Mouse (Mus musculus) myocyte (in vitro differentiated cells): Measurements from ENCODE around the gene Kbtbd12. TPM values are rescaled to one million over a fixed set of nuclear protein-coding genes. Genes with fewer than 3 reads are reported as not detected.

ENCODE experiments used
- H3K27me3 ChIP-seq: one replicate; pipeline ENCODE4 v1.6.1; 2011; ENCODE audit not compliant: control insufficient read depth, insufficient read depth, insufficient read length
- H3K36me3 ChIP-seq: one replicate; pipeline ENCODE4 v1.6.1; 2011; ENCODE audit not compliant: control insufficient read depth, insufficient read depth
- H3K4me2 ChIP-seq: one replicate; pipeline ENCODE4 v1.6.1; 2011; ENCODE audit warnings: low read depth, control low read depth
- H3K4me3 ChIP-seq: one replicate; pipeline ENCODE4 v1.5.1; 2011; ENCODE audit warnings: mild to moderate bottlenecking, control low read depth, moderate library complexity
- H3K79me2 ChIP-seq: one replicate; pipeline ENCODE4 v1.6.1; 2011; ENCODE audit not compliant: control insufficient read depth, insufficient read depth
- H3ac ChIP-seq: one replicate; pipeline ENCODE4 v1.6.1; 2011; ENCODE audit not compliant: control insufficient read depth, insufficient read length
- CEBPB ChIP-seq: IDR thresholded peaks from 2 replicates; pipeline ENCODE4 v1.6.1; 2011; ENCODE audit warnings: mild to moderate bottlenecking, moderate library complexity; ENCODE audit not compliant: poor library complexity, insufficient read depth, severe bottlenecking
- E2F4 ChIP-seq: IDR thresholded peaks from one replicate; pipeline ENCODE4 v1.6.1; 2011; ENCODE audit warnings: mild to moderate bottlenecking, control low read depth, moderate library complexity; ENCODE audit not compliant: insufficient read depth
- MAX ChIP-seq: IDR thresholded peaks from one replicate; pipeline ENCODE4 v1.6.1; 2011; ENCODE audit warnings: low read depth, mild to moderate bottlenecking, control low read depth
- MYOD1 ChIP-seq, 3 experiments: IDR thresholded peaks; one replicate each; pipeline ENCODE4 v1.6.1; 2011; ENCODE audit warnings: control low read depth in 2 of 3, low read depth in 2 of 3, mild to moderate bottlenecking in 2 of 3, moderate library complexity in 1 of 3; ENCODE audit not compliant: insufficient read length in 2 of 3, control insufficient read depth in 1 of 3
- MYOG ChIP-seq, 3 experiments: IDR thresholded peaks; one replicate each; pipeline ENCODE4 v1.6.1; 2011; ENCODE audit warnings: control low read depth in 2 of 3, low read depth in 2 of 3, mild to moderate bottlenecking in 2 of 3; ENCODE audit not compliant: insufficient read length in 2 of 3, control insufficient read depth in 1 of 3, insufficient read depth in 1 of 3
- POLR2A ChIP-seq: IDR thresholded peaks from one replicate; pipeline ENCODE4 v1.6.1; 2011; ENCODE audit warnings: low read depth, mild to moderate bottlenecking, control low read depth, moderate library complexity; ENCODE audit not compliant: insufficient read length
- POLR2AphosphoS2 ChIP-seq: IDR thresholded peaks from one replicate; pipeline ENCODE4 v1.6.1; 2011; ENCODE audit warnings: low read depth, control low read depth; ENCODE audit not compliant: insufficient read length
- REST ChIP-seq: IDR thresholded peaks from one replicate; pipeline ENCODE4 v1.6.1; 2011; ENCODE audit warnings: mild to moderate bottlenecking, control low read depth, moderate library complexity; ENCODE audit not compliant: insufficient read depth, insufficient read length
- SRF ChIP-seq: IDR thresholded peaks from one replicate; pipeline ENCODE4 v1.6.1; 2011; ENCODE audit warnings: low read depth; ENCODE audit not compliant: control insufficient read depth, insufficient read length
- TCF12 ChIP-seq: IDR thresholded peaks from one replicate; pipeline ENCODE4 v1.6.1; 2011; ENCODE audit warnings: mild to moderate bottlenecking, control low read depth; ENCODE audit not compliant: poor library complexity, insufficient read depth, severe bottlenecking
- TCF3 ChIP-seq: IDR thresholded peaks from one replicate; pipeline ENCODE4 v1.6.1; 2011; ENCODE audit warnings: low read depth, control low read depth; ENCODE audit not compliant: insufficient read length
- USF1 ChIP-seq: IDR thresholded peaks from one replicate; pipeline ENCODE4 v1.6.1; 2011; ENCODE audit warnings: low read depth, mild to moderate bottlenecking, control low read depth, moderate library complexity
- polyA plus RNA-seq: library from polyadenylated mRNA; unstranded; fragments of >200 nt; fragmentation: generic; extraction: Trizol; gene quantifications from one replicate; pipeline ENCODE4 v1.2.1, GENCODE M21; 2012; ENCODE audit warnings: missing spikeins

The Kbtbd12 gene
- polyA plus RNA-seq, 1 experiment: 1.3 TPM

DNA sequence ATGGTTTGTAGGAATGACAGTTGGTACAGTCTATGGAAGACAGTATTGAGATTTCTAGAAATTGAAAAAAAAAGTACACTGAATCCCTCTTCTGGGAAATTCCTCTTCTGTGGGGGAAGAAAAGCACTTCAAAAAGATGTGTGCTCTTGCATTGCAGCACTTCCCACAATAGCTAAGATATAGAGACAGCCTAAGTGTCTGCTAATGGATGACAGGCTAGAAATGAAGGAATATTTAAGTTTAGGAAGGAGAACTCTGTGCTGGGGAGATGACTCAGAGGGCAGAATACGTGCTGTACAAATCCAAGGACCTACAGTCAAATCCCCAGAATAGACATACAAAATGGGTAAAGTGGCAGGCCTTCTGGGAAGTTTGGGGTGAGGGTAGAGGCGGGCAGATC lies 32.5 kb downstream of the Kbtbd12 start:
- no peak overlapping the region for H3K4me3 ChIP-seq
- no peaks in the 10 kb centered on the region for H3K27me3 ChIP-seq
- no peak for TF ChIP-seq CEBPB
- no peak for TF ChIP-seq USF1
- no peak for TF ChIP-seq SRF
- TF ChIP-seq MAX: no peak
- no peak for TF ChIP-seq TCF3
- TF ChIP-seq REST: no peak
- TF ChIP-seq TCF12: no peak
- TF ChIP-seq MYOD1 (IDR thresholded peaks at IDR 0.05; ENCODE audit: control insufficient read depth in 1 of 3, insufficient read length in 2 of 3, low read depth in 2 of 3): no peak
- TF ChIP-seq POLR2A: no peak
- TF ChIP-seq POLR2AphosphoS2: no peak
- no peak for TF ChIP-seq E2F4
- TF ChIP-seq MYOG (IDR thresholded peaks at IDR 0.05; ENCODE audit: control insufficient read depth in 1 of 3, insufficient read depth in 1 of 3, insufficient read length in 2 of 3, low read depth in 2 of 3): no peak
- no peaks in the 10 kb centered on the region for H3K36me3 ChIP-seq
- no peak overlapping the region for H3K4me2 ChIP-seq
- H3ac ChIP-seq: no peak overlapping the region
- no peaks in the 10 kb centered on the region for H3K79me2 ChIP-seq

DNA sequence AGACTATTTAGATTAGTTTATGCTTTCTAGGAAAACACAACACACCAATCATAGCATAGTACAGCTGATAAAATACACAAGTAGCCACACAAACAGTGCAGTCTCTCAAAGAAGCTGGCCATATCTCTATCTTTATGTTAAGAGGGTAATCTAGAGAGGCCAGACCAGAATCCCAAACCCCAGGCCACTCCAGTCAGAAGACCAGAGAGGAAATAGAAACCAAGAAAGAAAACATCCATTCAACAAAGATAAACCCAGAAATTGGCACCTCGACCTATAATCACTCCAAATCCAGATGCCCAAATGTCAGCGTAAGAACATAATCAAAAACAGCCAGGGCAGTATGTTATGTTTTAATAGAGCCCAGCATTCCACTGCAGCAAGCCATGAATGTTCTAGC lies 41.6 kb downstream of the Kbtbd12 start:
- Histone ChIP-seq H3K79me2 (no peaks in the 10 kb centered on the region), H3K27me3 (no peaks in the 10 kb centered on the region), H3K4me3 (no peak overlapping the region), H3ac (no peak overlapping the region), H3K36me3 (no peaks in the 10 kb centered on the region), H3K4me2 (no peak overlapping the region)
- TF ChIP-seq E2F4 (no peak), CEBPB (no peak), USF1 (no peak), MYOD1 (IDR thresholded peaks at IDR 0.05; ENCODE audit: control insufficient read depth in 1 of 3, insufficient read length in 2 of 3, low read depth in 2 of 3) (no peak), POLR2A (no peak), TCF12 (no peak), REST (no peak), TCF3 (no peak), POLR2AphosphoS2 (no peak), SRF (no peak), MYOG (IDR thresholded peaks at IDR 0.05; ENCODE audit: control insufficient read depth in 1 of 3, insufficient read depth in 1 of 3, insufficient read length in 2 of 3, low read depth in 2 of 3) (no peak), MAX (no peak)

DNA sequence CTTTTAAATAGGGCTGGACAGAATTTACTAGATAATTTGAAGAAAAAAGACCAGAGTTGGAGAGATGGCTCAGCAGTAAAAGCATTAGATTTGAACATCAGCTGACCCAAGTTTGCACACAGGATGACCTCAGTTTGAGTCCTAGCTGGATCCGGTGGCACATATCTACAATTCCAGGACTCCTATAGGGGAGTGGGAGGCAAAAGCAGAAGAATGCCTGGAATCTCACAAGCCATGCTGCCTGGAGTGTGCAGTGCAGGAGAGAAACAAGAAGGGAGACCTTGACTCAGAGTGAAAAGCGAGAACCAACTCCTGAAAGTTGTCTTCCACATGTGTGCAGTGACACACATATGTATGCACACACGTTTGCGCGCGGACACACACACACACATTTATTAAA lies 45.4 kb downstream of the Kbtbd12 start:
- Histone ChIP-seq H3K27me3 (no peaks in the 10 kb centered on the region), H3K4me3 (no peak overlapping the region), H3K4me2 (no peak overlapping the region), H3K79me2 (no peaks in the 10 kb centered on the region), H3K36me3 (no peaks in the 10 kb centered on the region), H3ac (no peak overlapping the region)
- no peak for TF ChIP-seq REST
- no peak for TF ChIP-seq CEBPB
- TF ChIP-seq POLR2AphosphoS2: no peak
- no peak for TF ChIP-seq MAX
- TF ChIP-seq TCF12: no peak
- TF ChIP-seq MYOD1 (IDR thresholded peaks at IDR 0.05; ENCODE audit: control insufficient read depth in 1 of 3, insufficient read length in 2 of 3, low read depth in 2 of 3): no peak
- no peak for TF ChIP-seq POLR2A
- TF ChIP-seq MYOG (IDR thresholded peaks at IDR 0.05; ENCODE audit: control insufficient read depth in 1 of 3, insufficient read depth in 1 of 3, insufficient read length in 2 of 3, low read depth in 2 of 3): no peak
- no peak for TF ChIP-seq USF1

DNA sequence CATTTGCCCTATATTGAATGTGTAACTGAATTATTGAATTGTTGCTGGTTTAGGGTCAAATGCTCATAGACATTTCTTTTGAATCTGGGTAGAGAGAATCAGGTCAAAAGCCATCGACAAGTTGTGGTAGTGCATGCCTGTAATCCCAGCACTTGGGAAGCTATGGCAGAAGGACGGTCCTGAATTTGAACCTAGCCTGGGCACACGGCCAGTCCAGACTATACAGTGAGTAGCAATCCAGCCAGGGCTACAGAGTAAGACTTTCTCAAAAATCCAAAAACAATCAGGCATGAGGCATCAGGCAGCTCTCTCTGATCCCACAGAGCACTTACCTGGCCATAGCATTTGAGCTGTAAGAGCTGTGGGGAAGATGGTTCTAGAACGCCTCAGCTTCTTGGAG lies 47.5 kb downstream of the Kbtbd12 start:
- Histone ChIP-seq H3K79me2 (no peaks in the 10 kb centered on the region), H3K36me3 (no peaks in the 10 kb centered on the region), H3ac (no peak overlapping the region), H3K27me3 (no peaks in the 10 kb centered on the region), H3K4me3 (no peak overlapping the region), H3K4me2 (no peak overlapping the region)
- TF ChIP-seq MAX (no peak), POLR2A (no peak), TCF3 (no peak), POLR2AphosphoS2 (no peak), MYOG (IDR thresholded peaks at IDR 0.05; ENCODE audit: control insufficient read depth in 1 of 3, insufficient read depth in 1 of 3, insufficient read length in 2 of 3, low read depth in 2 of 3) (no peak), E2F4 (no peak), CEBPB (no peak)

DNA sequence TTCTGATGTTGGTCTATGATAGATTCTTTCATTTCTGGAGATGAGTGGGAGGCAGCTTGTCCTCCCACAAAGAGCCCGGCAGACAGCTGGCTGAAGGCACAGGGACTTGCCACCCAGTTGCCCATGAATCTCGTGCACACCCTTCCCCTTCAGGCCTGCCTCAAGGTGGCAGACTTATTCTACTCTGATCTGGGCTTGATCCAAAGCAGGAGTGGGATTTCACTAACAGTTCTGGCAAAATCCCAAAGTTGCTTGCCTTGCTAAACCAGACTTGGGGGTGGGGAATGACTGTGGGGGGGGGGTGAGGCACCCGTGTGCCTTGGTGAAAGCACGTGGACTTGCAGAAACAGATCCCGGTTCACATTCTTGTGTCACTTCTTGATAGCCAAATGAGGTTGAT lies 48.2 kb downstream of the Kbtbd12 start:
- Histone ChIP-seq H3ac (no peak overlapping the region), H3K4me3 (no peak overlapping the region)
- no peak for TF ChIP-seq SRF
- TF ChIP-seq TCF12: no peak
- peak in 2 of 3 experiments; percentile 45 to 58 for TF ChIP-seq MYOD1 (IDR thresholded peaks at IDR 0.05; ENCODE audit: control insufficient read depth in 1 of 3, insufficient read length in 2 of 3, low read depth in 2 of 3)
- peak in 1 of 3 experiments; percentile 40 for TF ChIP-seq MYOG (IDR thresholded peaks at IDR 0.05; ENCODE audit: control insufficient read depth in 1 of 3, insufficient read depth in 1 of 3, insufficient read length in 2 of 3, low read depth in 2 of 3)

More for the DNA sequence above, 48.2 kb downstream of the Kbtbd12 start:
- Histone ChIP-seq H3K79me2 (no peaks in the 10 kb centered on the region), H3K36me3 (no peaks in the 10 kb centered on the region), H3K4me2 (no peak overlapping the region), H3K27me3 (no peaks in the 10 kb centered on the region)
